Mouse (Mus musculus): Measurements from ENCODE around the gene Smyd3.

GRCm38 (mm10) chr1:179151275-179151674 is 366.6 kb downstream of the Smyd3 start:
- no peak for TF ChIP-seq POLR2A (IDR thresholded peaks at IDR 0.05; ENCODE audit: control insufficient read depth, low read depth, low read length)
- TF ChIP-seq CTCF (IDR thresholded peaks at IDR 0.05; ENCODE audit: control insufficient read depth, insufficient read depth, insufficient replicate concordance, low read depth, low read length): no peak

All from testis, adult 2 months (tissue).